Mouse (Mus musculus) forebrain, embryonic 13.5 days (tissue): ENCODE data around the gene Arl15. TPM values are rescaled to one million over a fixed set of nuclear protein-coding genes. Genes with fewer than 3 reads are reported as not detected.

Experiments
- ATAC-seq: fragments of 200-750 bp; cut with Nextera tagmentation; 2 replicates; pipeline ENCODE4 v1.8.0; 2017
- H3K27ac ChIP-seq: fragments of 300-500 bp; sonication (generic); 2 replicates; pipeline ENCODE4 v1.5.1; 2015; ENCODE audit warnings: inconsistent platforms, mild to moderate bottlenecking, moderate library complexity
- H3K27me3 ChIP-seq: fragments of 300-500 bp; sonication (generic); 2 replicates; pipeline ENCODE4 v1.6.1; 2015; ENCODE audit warnings: mild to moderate bottlenecking, inconsistent platforms
- H3K36me3 ChIP-seq: fragments of 300-500 bp; sonication (generic); 2 replicates; pipeline ENCODE4 v1.6.1; 2015; ENCODE audit warnings: mild to moderate bottlenecking, inconsistent platforms; ENCODE audit not compliant: poor library complexity, severe bottlenecking
- H3K4me1 ChIP-seq: fragments of 300-500 bp; sonication (generic); 2 replicates; pipeline ENCODE4 v1.6.1; 2015; ENCODE audit warnings: inconsistent platforms
- H3K4me2 ChIP-seq: fragments of 300-500 bp; sonication (generic); 2 replicates; pipeline ENCODE4 v1.6.1; 2015; ENCODE audit warnings: inconsistent platforms, mild to moderate bottlenecking, moderate library complexity
- H3K4me3 ChIP-seq: fragments of 300-500 bp; sonication (generic); 2 replicates; pipeline ENCODE4 v1.5.1; 2015; ENCODE audit warnings: mild to moderate bottlenecking, inconsistent platforms
- H3K9ac ChIP-seq: fragments of 300-500 bp; sonication (generic); 2 replicates; pipeline ENCODE4 v1.6.1; 2015; ENCODE audit warnings: mild to moderate bottlenecking, inconsistent platforms
- H3K9me3 ChIP-seq: fragments of 300-500 bp; sonication (generic); replicated peaks from 2 replicates; pipeline ENCODE4 v1.6.1; 2016; ENCODE audit warnings: inconsistent platforms
- WGBS: fragments of 180-500 bp; shearing (Covaris S2); methylation state at CpG from one replicate; pipeline ENCODE4 v1.1.7; 2015; 5-methylcytosine and 5-hydroxymethylcytosine counted together
- polyA plus RNA-seq: library from polyadenylated mRNA; unstranded; fragments of >200 nt; fragmentation: Nextera tagmentation; extraction: Ambion mirVana; gene quantifications from 2 replicates; pipeline ENCODE4 v1.2.1, GENCODE M21; 2015

Arl15 gene
- polyA plus RNA-seq, 1 experiment from 2014 or later, result 17.8 TPM

GRCm38 (mm10) chr13:113811910-113812592 lies 17.7 kb downstream of the Arl15 start:
- H3K9ac ChIP-seq, result no peak overlapping the region
- no peaks in the 10 kb centered on the region for H3K27me3 ChIP-seq
- no peak for ATAC-seq
- 77% methylated on average over 9 of the region's 9 CpGs for WGBS
- 0 out of 2 replicates have a peak, but pooled peaks cover 5% of the 10 kb centered on the region for H3K36me3 ChIP-seq
- H3K4me1 ChIP-seq, result peaks cover 20% of the 10 kb centered on the region
- no peaks in the 10 kb centered on the region for H3K9me3 ChIP-seq
- H3K4me3 ChIP-seq, result no peak overlapping the region
- no peak overlapping the region for H3K4me2 ChIP-seq
- H3K27ac ChIP-seq, result no peak overlapping the region; the same call in 1 of the 2 replicates

GRCm38 (mm10) chr13:113812593-113812975 lies 18.3 kb downstream of the Arl15 start:
- Histone ChIP-seq H3K4me1 (peaks cover 20% of the 10 kb centered on the region), H3K9ac (no peak overlapping the region), H3K27me3 (no peaks in the 10 kb centered on the region), H3K27ac (no peak overlapping the region), H3K4me2 (no peak overlapping the region), H3K9me3 (no peaks in the 10 kb centered on the region), H3K36me3 (0 out of 2 replicates have a peak, but pooled peaks cover 4% of the 10 kb centered on the region), H3K4me3 (no peak overlapping the region)
- 91% methylated on average over 6 of the region's 6 CpGs for WGBS
- ATAC-seq, result no peak

- ATAC-seq, result no peak
- WGBS, result 62% methylated on average over 8 of the region's 8 CpGs
Observed at GRCm38 (mm10) chr13:113814121-113814520, 19.8 kb downstream of the Arl15 start.

GRCm38 (mm10) chr13:113815697-113816420 lies 21.6 kb downstream of the Arl15 start:
- H3K27ac ChIP-seq, result no peak overlapping the region
- WGBS, result 32% methylated on average over 15 of the region's 15 CpGs
- no peaks in the 10 kb centered on the region for H3K36me3 ChIP-seq
- H3K9me3 ChIP-seq, result no peaks in the 10 kb centered on the region
- no peak overlapping the region for H3K4me2 ChIP-seq
- peaks cover 15% of the 10 kb centered on the region for H3K4me1 ChIP-seq
- no peak for ATAC-seq
- H3K9ac ChIP-seq, result no peak overlapping the region
- H3K4me3 ChIP-seq, result no peak overlapping the region
- no peaks in the 10 kb centered on the region for H3K27me3 ChIP-seq

More at GRCm38 (mm10) chr13:113814121-113814520, 19.8 kb downstream of the Arl15 start:
- Histone ChIP-seq H3K9me3 (no peaks in the 10 kb centered on the region), H3K27me3 (no peaks in the 10 kb centered on the region), H3K9ac (no peak overlapping the region), H3K4me1 (peaks cover 15% of the 10 kb centered on the region), H3K4me3 (no peak overlapping the region), H3K4me2 (no peak overlapping the region), H3K27ac (no peak overlapping the region), H3K36me3 (no peaks in the 10 kb centered on the region)

- ATAC-seq, result peak; percentile 39; the same call in 1 of the 2 replicates
- H3K4me1 ChIP-seq, result peaks cover 18% of the 10 kb centered on the region
- H3K9me3 ChIP-seq, result no peaks in the 10 kb centered on the region
- H3K27me3 ChIP-seq, result no peaks in the 10 kb centered on the region
- no peak overlapping the region for H3K4me3 ChIP-seq
- WGBS, result 74% methylated on average over 6 of the region's 6 CpGs
- H3K36me3 ChIP-seq, result no peaks in the 10 kb centered on the region
- H3K4me2 ChIP-seq, result no peak overlapping the region
- H3K27ac ChIP-seq, result no peak overlapping the region
- no peak overlapping the region for H3K9ac ChIP-seq
Observed at GRCm38 (mm10) chr13:113816421-113816810, 22.1 kb downstream of the Arl15 start.

- no peaks in the 10 kb centered on the region for H3K36me3 ChIP-seq
- H3K27me3 ChIP-seq, result no peaks in the 10 kb centered on the region
- H3K27ac ChIP-seq, result no peak overlapping the region
- no peak for ATAC-seq
- no peak overlapping the region for H3K4me2 ChIP-seq
- WGBS, result 95% methylated on average over 7 of the region's 7 CpGs
- no peaks in the 10 kb centered on the region for H3K9me3 ChIP-seq
- no peak overlapping the region for H3K4me3 ChIP-seq
- no peak overlapping the region for H3K9ac ChIP-seq
- H3K4me1 ChIP-seq, result peaks cover 24% of the 10 kb centered on the region
Observed at GRCm38 (mm10) chr13:113819006-113819405, 24.7 kb downstream of the Arl15 start.

- no peak overlapping the region for H3K9ac ChIP-seq
- H3K4me3 ChIP-seq, result no peak overlapping the region
- WGBS, result 88% methylated on average over 3 of the region's 3 CpGs
- peaks cover 20% of the 10 kb centered on the region for H3K4me1 ChIP-seq
- ATAC-seq, result no peak
- H3K4me2 ChIP-seq, result no peak overlapping the region
- H3K27me3 ChIP-seq, result no peaks in the 10 kb centered on the region
- no peak overlapping the region for H3K27ac ChIP-seq
- no peaks in the 10 kb centered on the region for H3K36me3 ChIP-seq
- H3K9me3 ChIP-seq, result no peaks in the 10 kb centered on the region
Observed at GRCm38 (mm10) chr13:113820176-113820575, 25.9 kb downstream of the Arl15 start.

- 74% methylated on average over 12 of the region's 12 CpGs for WGBS
- H3K9ac ChIP-seq, result no peak overlapping the region
- H3K4me1 ChIP-seq, result peaks cover 9% of the 10 kb centered on the region
- no peaks in the 10 kb centered on the region for H3K36me3 ChIP-seq
- H3K4me2 ChIP-seq, result no peak overlapping the region
- H3K4me3 ChIP-seq, result no peak overlapping the region
- no peak overlapping the region for H3K27ac ChIP-seq
- peak; percentile 78 for ATAC-seq
- no peaks in the 10 kb centered on the region for H3K9me3 ChIP-seq
- H3K27me3 ChIP-seq, result no peaks in the 10 kb centered on the region
Observed at GRCm38 (mm10) chr13:113821891-113822290, 27.6 kb downstream of the Arl15 start.

- ATAC-seq, result no peak
- Histone ChIP-seq H3K27ac (no peak overlapping the region), H3K4me1 (peaks cover 9% of the 10 kb centered on the region), H3K36me3 (no peaks in the 10 kb centered on the region), H3K9me3 (no peaks in the 10 kb centered on the region), H3K4me2 (no peak overlapping the region), H3K27me3 (no peaks in the 10 kb centered on the region), H3K4me3 (no peak overlapping the region), H3K9ac (no peak overlapping the region)
- 88% methylated on average over 3 of the region's 3 CpGs for WGBS
Observed at GRCm38 (mm10) chr13:113824027-113824426, 29.7 kb downstream of the Arl15 start.

- no peak overlapping the region for H3K9ac ChIP-seq
- H3K9me3 ChIP-seq, result 0 out of 2 replicates have a peak, but pooled peaks cover 6% of the 10 kb centered on the region
- H3K4me3 ChIP-seq, result no peak overlapping the region
- H3K4me1 ChIP-seq, result peaks cover under 1% of the 10 kb centered on the region; the same call in 1 of the 2 replicates
- no peaks in the 10 kb centered on the region for H3K36me3 ChIP-seq
- 91% methylated on average over 3 of the region's 3 CpGs for WGBS
- no peak overlapping the region for H3K4me2 ChIP-seq
- ATAC-seq, result no peak
- H3K27ac ChIP-seq, result no peak overlapping the region
- no peaks in the 10 kb centered on the region for H3K27me3 ChIP-seq
Observed at GRCm38 (mm10) chr13:113828633-113829032, 34.3 kb downstream of the Arl15 start.

- Histone ChIP-seq H3K4me2 (no peak overlapping the region), H3K36me3 (no peaks in the 10 kb centered on the region), H3K27me3 (no peaks in the 10 kb centered on the region), H3K9ac (no peak overlapping the region), H3K4me1 (no peaks in the 10 kb centered on the region), H3K9me3 (0 out of 2 replicates have a peak, but pooled peaks cover 6% of the 10 kb centered on the region), H3K27ac (no peak overlapping the region), H3K4me3 (no peak overlapping the region)
- ATAC-seq, result no peak
- WGBS, result 95% methylated on average over 2 of the region's 2 CpGs
Observed at GRCm38 (mm10) chr13:113829079-113829478, 34.8 kb downstream of the Arl15 start.

GRCm38 (mm10) chr13:113830805-113831204 lies 36.5 kb downstream of the Arl15 start:
- Histone ChIP-seq H3K27me3 (no peaks in the 10 kb centered on the region), H3K9ac (no peak overlapping the region), H3K4me3 (no peak overlapping the region), H3K9me3 (0 out of 2 replicates have a peak, but pooled peaks cover 6% of the 10 kb centered on the region), H3K4me2 (no peak overlapping the region), H3K27ac (no peak overlapping the region), H3K4me1 (no peaks in the 10 kb centered on the region), H3K36me3 (no peaks in the 10 kb centered on the region)
- no peak for ATAC-seq
- 92% methylated on average over 3 of the region's 3 CpGs for WGBS
